Mouse (Mus musculus): ENCODE data around the gene Fkbp4. TPM values are rescaled to one million over a fixed set of nuclear protein-coding genes. Genes with fewer than 3 reads are reported as not detected.

The Fkbp4 gene
- polyA plus RNA-seq, 1 experiment from 2014 or later: 534 TPM

GRCm38 (mm10) chr6:128433566-128433965, 4.9 kb downstream of the Fkbp4 start:
- H3K4me2 ChIP-seq: no peak overlapping the region
- peaks cover 20% of the 10 kb centered on the region for H3K4me1 ChIP-seq
- peaks cover 79% of the 10 kb centered on the region for H3K36me3 ChIP-seq
- WGBS: 94% methylated on average over 13 of the region's 13 CpGs
- H3K9me3 ChIP-seq (replicated peaks): no peaks in the 10 kb centered on the region
- H3K9ac ChIP-seq: no peak overlapping the region
- no peak overlapping the region for H3K27ac ChIP-seq
- no peak overlapping the region for H3K4me3 ChIP-seq (replicated peaks)
- ATAC-seq (replicated peaks; ENCODE audit: low FRiP score): no peak
- H3K27me3 ChIP-seq: no peaks in the 10 kb centered on the region

GRCm38 (mm10) chr6:128432356-128432915, 6.0 kb downstream of the Fkbp4 start:
- Histone ChIP-seq H3K9me3 (replicated peaks) (no peaks in the 10 kb centered on the region), H3K9ac (no peak overlapping the region), H3K4me2 (no peak overlapping the region), H3K4me3 (replicated peaks) (no peak overlapping the region), H3K27me3 (no peaks in the 10 kb centered on the region), H3K27ac (no peak overlapping the region), H3K4me1 (peaks cover 20% of the 10 kb centered on the region), H3K36me3 (peaks cover 91% of the 10 kb centered on the region)
- ATAC-seq (replicated peaks; ENCODE audit: low FRiP score): no peak
- WGBS: 88% methylated on average over 13 of the region's 13 CpGs

- Histone ChIP-seq H3K9me3 (replicated peaks) (no peaks in the 10 kb centered on the region), H3K27me3 (no peaks in the 10 kb centered on the region), H3K9ac (no peak overlapping the region), H3K27ac (no peak overlapping the region), H3K4me2 (no peak overlapping the region), H3K4me3 (replicated peaks) (no peak overlapping the region), H3K4me1 (peaks cover 2% of the 10 kb centered on the region; the same call in 1 of the 2 replicates), H3K36me3 (peaks cover 73% of the 10 kb centered on the region)
- WGBS: 91% methylated on average over 6 of the region's 6 CpGs
- ATAC-seq (replicated peaks; ENCODE audit: low FRiP score): no peak
These were observed 8.7 kb downstream of the Fkbp4 start for GRCm38 (mm10) chr6:128429826-128430225.

- H3K4me3 ChIP-seq (replicated peaks): no peak overlapping the region
- H3K9ac ChIP-seq: no peak overlapping the region
- H3K9me3 ChIP-seq (replicated peaks): no peaks in the 10 kb centered on the region
- H3K27ac ChIP-seq: no peak overlapping the region
- no peaks in the 10 kb centered on the region for H3K27me3 ChIP-seq
- H3K4me1 ChIP-seq: peaks cover 2% of the 10 kb centered on the region; the same call in 1 of the 2 replicates
- ATAC-seq (replicated peaks; ENCODE audit: low FRiP score): no peak
- no peak overlapping the region for H3K4me2 ChIP-seq
- WGBS: 91% methylated on average over 2 of the region's 2 CpGs
- peaks cover 68% of the 10 kb centered on the region for H3K36me3 ChIP-seq
These were observed 9.2 kb downstream of the Fkbp4 start for GRCm38 (mm10) chr6:128429300-128429699.

GRCm38 (mm10) chr6:128427571-128427970, 10.9 kb downstream of the Fkbp4 start:
- Histone ChIP-seq H3K4me3 (replicated peaks) (no peak overlapping the region), H3K9ac (no peak overlapping the region)

GRCm38 (mm10) chr6:128425046-128425445, 13.4 kb downstream of the Fkbp4 start:
- H3K36me3 ChIP-seq: peaks cover 26% of the 10 kb centered on the region
- 19% methylated on average over 9 of the region's 9 CpGs for WGBS
- H3K9ac ChIP-seq: peak overlapping the region; percentile 54
- H3K9me3 ChIP-seq (replicated peaks): no peaks in the 10 kb centered on the region
- ATAC-seq (replicated peaks; ENCODE audit: low FRiP score): no peak
- peak overlapping the region; percentile 66 for H3K4me2 ChIP-seq
- H3K27me3 ChIP-seq: no peaks in the 10 kb centered on the region
- H3K4me3 ChIP-seq (replicated peaks): peak overlapping the region; percentile 59
- peaks cover 16% of the 10 kb centered on the region for H3K4me1 ChIP-seq
- H3K27ac ChIP-seq: peak overlapping the region; percentile 96

More at GRCm38 (mm10) chr6:128427571-128427970, 10.9 kb downstream of the Fkbp4 start:
- no peaks in the 10 kb centered on the region for H3K9me3 ChIP-seq (replicated peaks)
- H3K27me3 ChIP-seq: no peaks in the 10 kb centered on the region
- ATAC-seq (replicated peaks; ENCODE audit: low FRiP score): no peak
- 94% methylated on average over 5 of the region's 5 CpGs for WGBS
- peaks cover 51% of the 10 kb centered on the region for H3K36me3 ChIP-seq
- H3K4me1 ChIP-seq: peaks cover 6% of the 10 kb centered on the region; the same call in 1 of the 2 replicates
- no peak overlapping the region for H3K27ac ChIP-seq
- no peak overlapping the region for H3K4me2 ChIP-seq

GRCm38 (mm10) chr6:128424269-128425019, 14.0 kb downstream of the Fkbp4 start, which contains the start of gene Itfg2:
TSS of gene Itfg2 (minus strand) at chr6:128424931.
- peak within 1 kb of the TSS; percentile 54 for H3K9ac ChIP-seq
- peak; percentile 94 for ATAC-seq (replicated peaks; ENCODE audit: low FRiP score)
- peak within 1 kb of the TSS; percentile 96 for H3K27ac ChIP-seq
- under 1% methylated on average over 42 of the region's 42 CpGs for WGBS
- peak within 1 kb of the TSS; percentile 66 for H3K4me2 ChIP-seq
- peaks cover 25% of the 10 kb centered on the region for H3K36me3 ChIP-seq
- H3K9me3 ChIP-seq (replicated peaks): no peaks in the 10 kb centered on the region
- peaks cover 16% of the 10 kb centered on the region for H3K4me1 ChIP-seq
- no peaks in the 10 kb centered on the region for H3K27me3 ChIP-seq
- peak within 1 kb of the TSS; percentile 59 for H3K4me3 ChIP-seq (replicated peaks)

GRCm38 (mm10) chr6:128423496-128424268, 14.8 kb downstream of the Fkbp4 start:
- Histone ChIP-seq H3K27me3 (no peaks in the 10 kb centered on the region), H3K4me3 (replicated peaks) (peak overlapping the region; percentile 59), H3K4me2 (peak overlapping the region; percentile 66), H3K4me1 (peaks cover 16% of the 10 kb centered on the region), H3K27ac (peak overlapping the region; percentile 96), H3K9ac (peak overlapping the region; percentile 54), H3K9me3 (replicated peaks) (no peaks in the 10 kb centered on the region), H3K36me3 (peaks cover 17% of the 10 kb centered on the region)
- ATAC-seq (replicated peaks; ENCODE audit: low FRiP score): peak; percentile 61
- 43% methylated on average over 16 of the region's 16 CpGs for WGBS

GRCm38 (mm10) chr6:128421480-128421879, 17.0 kb downstream of the Fkbp4 start:
- ATAC-seq (replicated peaks; ENCODE audit: low FRiP score): no peak
- H3K4me3 ChIP-seq (replicated peaks): no peak overlapping the region
- H3K27ac ChIP-seq: peak overlapping the region; percentile 76
- H3K27me3 ChIP-seq: no peaks in the 10 kb centered on the region
- no peak overlapping the region for H3K4me2 ChIP-seq
- no peaks in the 10 kb centered on the region for H3K9me3 ChIP-seq (replicated peaks)
- H3K36me3 ChIP-seq: peaks cover 8% of the 10 kb centered on the region; the same call in 1 of the 2 replicates
- H3K4me1 ChIP-seq: peaks cover 16% of the 10 kb centered on the region
- 89% methylated on average over 3 of the region's 3 CpGs for WGBS
- no peak overlapping the region for H3K9ac ChIP-seq

- Histone ChIP-seq H3K4me1 (peaks cover 16% of the 10 kb centered on the region), H3K36me3 (peaks cover 9% of the 10 kb centered on the region), H3K4me2 (no peak overlapping the region), H3K27me3 (no peaks in the 10 kb centered on the region), H3K9me3 (replicated peaks) (no peaks in the 10 kb centered on the region), H3K4me3 (replicated peaks) (no peak overlapping the region), H3K27ac (peak overlapping the region; percentile 76), H3K9ac (no peak overlapping the region)
- no peak for ATAC-seq (replicated peaks; ENCODE audit: low FRiP score)
- WGBS: 66% methylated on average over 2 of the region's 2 CpGs
These were observed 17.4 kb downstream of the Fkbp4 start for GRCm38 (mm10) chr6:128421036-128421435.

- no peak overlapping the region for H3K27ac ChIP-seq
- H3K36me3 ChIP-seq: peaks cover 18% of the 10 kb centered on the region
- H3K27me3 ChIP-seq: no peaks in the 10 kb centered on the region
- WGBS: 88% methylated on average over 1 of the region's 1 CpGs
- no peak overlapping the region for H3K9ac ChIP-seq
- H3K9me3 ChIP-seq (replicated peaks): no peaks in the 10 kb centered on the region
- peaks cover 9% of the 10 kb centered on the region; the same call in 1 of the 2 replicates for H3K4me1 ChIP-seq
- H3K4me2 ChIP-seq: no peak overlapping the region
- no peak overlapping the region for H3K4me3 ChIP-seq (replicated peaks)
- no peak for ATAC-seq (replicated peaks; ENCODE audit: low FRiP score)
These were observed 20.4 kb downstream of the Fkbp4 start for GRCm38 (mm10) chr6:128418076-128418475.

GRCm38 (mm10) chr6:128416169-128416568, 22.3 kb downstream of the Fkbp4 start:
- no peaks in the 10 kb centered on the region for H3K9me3 ChIP-seq (replicated peaks)
- H3K4me3 ChIP-seq (replicated peaks): no peak overlapping the region
- no peak overlapping the region for H3K27ac ChIP-seq
- peaks cover 36% of the 10 kb centered on the region for H3K36me3 ChIP-seq
- 83% methylated on average over 5 of the region's 5 CpGs for WGBS
- peaks cover 3% of the 10 kb centered on the region; the same call in 1 of the 2 replicates for H3K4me1 ChIP-seq
- H3K27me3 ChIP-seq: no peaks in the 10 kb centered on the region
- H3K4me2 ChIP-seq: no peak overlapping the region
- ATAC-seq (replicated peaks; ENCODE audit: low FRiP score): no peak
- no peak overlapping the region for H3K9ac ChIP-seq

Measured in kidney, embryonic 15.5 days (tissue).